Mouse (Mus musculus) forebrain, embryonic 13.5 days (tissue): ENCODE data around the gene Gadd45gip1. TPM values are rescaled to one million over a fixed set of nuclear protein-coding genes. Genes with fewer than 3 reads are reported as not detected.
A peak's percentile ranks its signal among the peaks of the same experiment; 100 is the strongest.

Source experiments
- ATAC-seq: fragments of 200-750 bp; cut with Nextera tagmentation; 2 replicates; pipeline ENCODE4 v1.8.0; 2017
- H3K27ac ChIP-seq: fragments of 300-500 bp; sonication (generic); 2 replicates; pipeline ENCODE4 v1.5.1; 2015; ENCODE audit warnings: inconsistent platforms, mild to moderate bottlenecking, moderate library complexity
- H3K27me3 ChIP-seq: fragments of 300-500 bp; sonication (generic); 2 replicates; pipeline ENCODE4 v1.6.1; 2015; ENCODE audit warnings: mild to moderate bottlenecking, inconsistent platforms
- H3K36me3 ChIP-seq: fragments of 300-500 bp; sonication (generic); 2 replicates; pipeline ENCODE4 v1.6.1; 2015; ENCODE audit warnings: mild to moderate bottlenecking, inconsistent platforms; ENCODE audit not compliant: poor library complexity, severe bottlenecking
- H3K4me1 ChIP-seq: fragments of 300-500 bp; sonication (generic); 2 replicates; pipeline ENCODE4 v1.6.1; 2015; ENCODE audit warnings: inconsistent platforms
- H3K4me2 ChIP-seq: fragments of 300-500 bp; sonication (generic); 2 replicates; pipeline ENCODE4 v1.6.1; 2015; ENCODE audit warnings: inconsistent platforms, mild to moderate bottlenecking, moderate library complexity
- H3K4me3 ChIP-seq: fragments of 300-500 bp; sonication (generic); 2 replicates; pipeline ENCODE4 v1.5.1; 2015; ENCODE audit warnings: mild to moderate bottlenecking, inconsistent platforms
- H3K9ac ChIP-seq: fragments of 300-500 bp; sonication (generic); 2 replicates; pipeline ENCODE4 v1.6.1; 2015; ENCODE audit warnings: mild to moderate bottlenecking, inconsistent platforms
- H3K9me3 ChIP-seq: fragments of 300-500 bp; sonication (generic); replicated peaks from 2 replicates; pipeline ENCODE4 v1.6.1; 2016; ENCODE audit warnings: inconsistent platforms
- WGBS: fragments of 180-500 bp; shearing (Covaris S2); methylation state at CpG from one replicate; pipeline ENCODE4 v1.1.7; 2015; 5-methylcytosine and 5-hydroxymethylcytosine counted together
- polyA plus RNA-seq: library from polyadenylated mRNA; unstranded; fragments of >200 nt; fragmentation: Nextera tagmentation; extraction: Ambion mirVana; gene quantifications from 2 replicates; pipeline ENCODE4 v1.2.1, GENCODE M21; 2015

The Gadd45gip1 gene
- polyA plus RNA-seq, 1 experiment from 2014 or later: 47.0 TPM

DNA sequence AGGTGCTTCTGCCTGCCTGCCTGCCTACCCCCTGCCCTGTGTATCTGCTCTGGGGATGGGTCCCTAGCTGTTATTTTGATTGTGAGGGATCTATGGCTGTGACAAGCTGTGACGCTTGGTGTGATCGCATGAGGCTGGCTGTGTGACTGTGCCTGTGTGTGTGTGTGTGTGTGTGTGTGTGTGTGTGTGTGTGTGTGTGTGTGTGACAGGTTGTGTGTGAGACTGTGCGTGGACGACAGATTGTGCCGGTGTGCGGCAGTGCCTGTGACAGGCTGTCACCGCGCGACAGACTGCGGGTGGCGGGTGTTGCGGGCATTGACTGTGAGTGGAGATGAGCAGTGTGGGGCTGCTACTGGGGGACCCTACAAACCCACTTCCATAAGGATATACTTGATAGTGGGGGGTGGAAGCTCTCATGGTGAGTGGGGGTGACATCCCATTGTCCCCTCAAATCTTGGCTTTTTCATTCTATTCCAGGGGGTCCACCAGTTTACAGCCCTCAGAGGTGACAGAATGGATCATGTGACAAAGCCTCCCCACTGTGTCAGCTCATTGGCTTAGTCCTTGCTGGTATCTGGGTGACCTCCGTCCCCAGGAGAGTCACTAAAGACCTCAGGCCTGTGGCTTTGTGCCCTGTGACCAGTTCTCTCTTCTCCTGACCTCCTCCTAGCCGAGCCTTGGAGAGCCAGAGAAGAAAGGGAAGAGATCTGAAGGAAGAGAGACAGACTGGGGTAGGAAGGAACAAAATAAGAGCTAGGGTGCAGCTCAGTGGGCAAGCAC is 43.6 kb upstream of the Gadd45gip1 start:
- peak overlapping the region; percentile 58 for H3K4me2 ChIP-seq

DNA sequence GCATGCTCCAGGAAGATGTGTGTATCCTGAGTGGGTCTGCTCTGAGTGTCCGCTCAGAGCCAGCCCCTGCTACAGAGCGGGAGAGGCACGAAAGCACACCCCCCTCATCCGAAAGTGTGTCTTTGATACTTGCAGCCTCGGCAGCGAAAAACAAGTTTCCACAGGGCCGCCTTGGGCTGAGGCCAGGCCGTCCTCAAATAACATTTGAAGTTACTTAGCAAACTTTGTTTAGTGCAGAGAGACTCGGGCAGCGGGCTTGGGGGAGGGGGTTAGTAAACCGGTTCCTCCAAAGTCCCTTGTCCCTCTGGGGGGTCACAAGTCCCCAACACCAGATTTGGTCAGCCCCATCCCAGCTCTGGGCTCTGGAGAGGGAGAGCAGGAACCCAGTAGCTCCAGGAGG is 42.4 kb upstream of the Gadd45gip1 start:
- peak overlapping the region; percentile 44 for H3K4me2 ChIP-seq
- H3K9ac ChIP-seq: peak overlapping the region; percentile 50
- 12% methylated on average over 11 of the region's 11 CpGs for WGBS
- peaks cover 89% of the 10 kb centered on the region for H3K27me3 ChIP-seq
- H3K4me1 ChIP-seq: peaks cover 91% of the 10 kb centered on the region
- H3K9me3 ChIP-seq: no peaks in the 10 kb centered on the region
- ATAC-seq: no peak
- peaks cover 3% of the 10 kb centered on the region; the same call in 1 of the 2 replicates for H3K36me3 ChIP-seq
- peak overlapping the region; percentile 3 for H3K4me3 ChIP-seq
- peak overlapping the region; percentile 83 for H3K27ac ChIP-seq

More for the DNA sequence above, 43.6 kb upstream of the Gadd45gip1 start:
- Histone ChIP-seq H3K36me3 (peaks cover 3% of the 10 kb centered on the region; the same call in 1 of the 2 replicates), H3K4me1 (peaks cover 85% of the 10 kb centered on the region), H3K4me3 (no peak overlapping the region), H3K9ac (peak overlapping the region; percentile 66), H3K27me3 (peaks cover 88% of the 10 kb centered on the region), H3K9me3 (no peaks in the 10 kb centered on the region), H3K27ac (peak overlapping the region; percentile 97)
- WGBS: 19% methylated on average over 13 of the region's 14 CpGs
- ATAC-seq: peak; percentile 54; the same call in 1 of the 2 replicates

DNA sequence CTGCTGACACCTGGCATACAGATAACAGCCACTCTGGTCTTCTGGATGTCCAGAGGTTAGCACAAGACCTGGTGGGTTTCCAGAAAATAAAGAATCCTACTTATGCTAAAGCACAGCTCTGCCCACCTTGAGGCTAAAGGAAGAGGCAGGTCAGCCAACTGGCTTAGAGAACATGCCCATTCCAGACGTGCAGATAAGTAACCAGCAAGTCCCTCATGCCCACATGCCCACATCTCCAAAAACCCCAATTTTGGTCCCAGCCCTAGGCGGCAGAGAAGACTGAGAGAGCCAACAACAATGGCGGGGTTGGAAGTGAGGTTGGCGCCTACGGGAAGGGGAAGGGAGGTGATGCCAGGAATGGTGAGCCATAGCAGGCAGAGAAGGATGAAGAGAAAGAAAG is 42.0 kb upstream of the Gadd45gip1 start:
- Histone ChIP-seq H3K9me3 (no peaks in the 10 kb centered on the region), H3K27ac (peak overlapping the region; percentile 83), H3K9ac (peak overlapping the region; percentile 50), H3K4me1 (peaks cover 92% of the 10 kb centered on the region), H3K4me3 (peak overlapping the region; percentile 3), H3K4me2 (peak overlapping the region; percentile 44), H3K27me3 (peaks cover 87% of the 10 kb centered on the region), H3K36me3 (peaks cover 3% of the 10 kb centered on the region; the same call in 1 of the 2 replicates)
- no peak for ATAC-seq
- WGBS: 36% methylated on average over 5 of the region's 5 CpGs

DNA sequence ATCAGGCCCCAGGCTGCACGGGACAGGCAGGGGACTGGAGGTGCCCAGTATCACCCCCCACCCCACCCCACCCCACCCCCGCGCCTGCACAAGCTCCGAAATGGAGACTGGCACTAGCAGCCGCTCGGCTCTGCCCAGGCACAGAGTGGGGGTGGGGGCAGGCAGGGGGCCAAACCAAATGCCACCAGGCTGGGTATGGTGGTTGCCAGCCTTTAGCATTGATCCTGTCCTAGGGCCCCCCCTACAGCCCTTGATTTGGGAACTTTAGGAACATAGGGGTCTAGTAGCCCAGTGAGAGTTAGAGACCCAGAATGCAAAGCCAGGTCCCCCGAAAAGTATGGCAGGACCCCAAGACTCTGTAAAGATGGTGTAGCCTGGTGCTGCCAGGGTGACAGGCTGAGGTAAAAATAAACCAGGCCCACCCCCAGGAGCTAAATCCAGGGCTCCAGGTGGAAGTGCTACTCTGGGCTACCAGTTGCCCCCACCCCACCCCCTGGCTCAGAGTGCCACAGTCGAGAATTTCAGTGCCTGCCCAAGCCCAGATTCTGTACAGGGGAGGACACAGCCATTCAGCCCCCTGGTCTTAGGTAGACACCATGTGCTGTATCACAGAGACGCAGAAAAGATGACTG is 41.4 kb upstream of the Gadd45gip1 start:
- peaks cover 81% of the 10 kb centered on the region for H3K27me3 ChIP-seq
- peak overlapping the region; percentile 44 for H3K4me2 ChIP-seq
- peak; percentile 5; the same call in 1 of the 2 replicates for ATAC-seq
- no peaks in the 10 kb centered on the region for H3K9me3 ChIP-seq
- H3K4me3 ChIP-seq: peak overlapping the region; percentile 9; the same call in 1 of the 2 replicates
- peak overlapping the region; percentile 57 for H3K9ac ChIP-seq
- peaks cover 3% of the 10 kb centered on the region; the same call in 1 of the 2 replicates for H3K36me3 ChIP-seq
- 60% methylated on average over 7 of the region's 9 CpGs for WGBS
- peaks cover 92% of the 10 kb centered on the region for H3K4me1 ChIP-seq
- peak overlapping the region; percentile 83 for H3K27ac ChIP-seq

DNA sequence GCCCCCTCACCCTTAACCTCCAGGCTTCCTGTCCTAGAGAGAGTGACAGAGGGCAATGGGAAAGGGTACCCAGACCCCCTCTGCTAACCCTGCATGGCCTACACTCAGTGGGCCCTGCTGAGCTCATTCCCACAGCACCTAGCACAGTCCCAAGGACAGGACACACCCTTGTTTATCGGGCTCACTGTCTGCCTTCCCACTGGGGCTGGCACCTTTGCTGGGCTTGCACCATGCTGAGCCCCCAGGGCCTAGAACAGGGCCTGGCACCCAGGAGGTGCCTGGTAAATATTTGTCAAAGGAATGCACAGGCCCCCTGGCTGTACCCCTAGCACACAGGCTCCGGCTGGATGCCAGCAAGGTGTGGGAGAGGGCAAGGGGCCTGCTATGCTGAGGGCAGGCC is 40.8 kb upstream of the Gadd45gip1 start:
- Histone ChIP-seq H3K27ac (peak overlapping the region; percentile 83), H3K4me1 (peaks cover 93% of the 10 kb centered on the region), H3K4me3 (0 out of 2 replicates have a peak overlapping the region, but pooled peaks have one; percentile 9), H3K4me2 (peak overlapping the region; percentile 44), H3K36me3 (peaks cover 3% of the 10 kb centered on the region; the same call in 1 of the 2 replicates), H3K9ac (peak overlapping the region; percentile 57), H3K27me3 (peaks cover 79% of the 10 kb centered on the region), H3K9me3 (no peaks in the 10 kb centered on the region)
- 65% methylated on average over 2 of the region's 2 CpGs for WGBS
- ATAC-seq: no peak

DNA sequence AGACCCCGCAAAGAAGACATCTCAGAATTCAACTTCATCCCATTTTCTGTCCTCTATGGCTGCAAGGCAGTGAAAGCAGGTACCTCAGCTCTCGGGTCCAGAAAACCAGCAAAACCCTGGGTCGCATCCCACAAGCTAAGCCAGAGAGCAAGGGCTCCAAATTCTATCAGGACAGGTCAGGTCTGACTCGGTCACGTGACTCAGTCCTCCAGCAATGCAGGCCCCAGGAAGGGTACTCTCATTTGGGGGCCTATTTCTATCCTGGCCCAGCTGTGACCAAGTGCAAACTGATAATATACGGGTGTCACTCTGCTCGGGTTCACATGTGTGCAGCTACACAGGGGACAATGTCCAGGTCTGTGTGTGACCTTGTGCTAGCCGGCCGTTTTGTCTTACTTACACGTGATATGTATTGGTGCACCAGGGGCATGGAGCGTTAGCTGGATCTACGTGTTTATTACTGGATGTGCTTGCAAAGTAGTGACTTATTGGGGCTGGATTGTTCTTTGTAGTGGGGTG is 38.8 kb upstream of the Gadd45gip1 start:
- Histone ChIP-seq H3K36me3 (peaks cover 7% of the 10 kb centered on the region; the same call in 1 of the 2 replicates), H3K4me1 (peaks cover 94% of the 10 kb centered on the region), H3K27ac (peak overlapping the region; percentile 98), H3K27me3 (peaks cover 77% of the 10 kb centered on the region), H3K4me3 (no peak overlapping the region), H3K9ac (no peak overlapping the region), H3K9me3 (no peaks in the 10 kb centered on the region), H3K4me2 (peak overlapping the region; percentile 53; the same call in 1 of the 2 replicates)
- no peak for ATAC-seq
- 66% methylated on average over 12 of the region's 12 CpGs for WGBS

DNA sequence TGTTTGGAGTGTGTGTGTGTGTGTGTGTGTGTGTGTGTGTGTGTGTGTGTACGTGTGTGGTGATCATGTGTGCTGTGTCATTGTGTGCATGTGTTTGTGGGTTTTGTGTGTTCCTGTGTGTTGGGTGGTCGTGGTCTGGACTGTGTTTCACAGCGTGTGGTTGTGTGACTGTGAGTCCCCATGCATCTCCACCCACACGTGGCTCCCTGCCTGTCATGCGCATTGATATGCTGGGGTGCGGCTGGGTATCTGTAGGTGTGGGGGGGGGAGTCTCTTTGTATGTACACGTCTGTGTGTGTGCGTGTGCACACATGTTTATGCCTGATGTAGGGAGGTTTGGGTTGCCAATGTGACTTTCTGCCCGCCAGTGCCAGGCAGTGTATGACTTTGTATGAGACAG is 38.2 kb upstream of the Gadd45gip1 start:
- no peak overlapping the region for H3K4me3 ChIP-seq
- no peak overlapping the region for H3K9ac ChIP-seq
- peak overlapping the region; percentile 98 for H3K27ac ChIP-seq
- H3K27me3 ChIP-seq: peaks cover 77% of the 10 kb centered on the region
- 0 out of 2 replicates have a peak, but pooled peaks cover 6% of the 10 kb centered on the region for H3K36me3 ChIP-seq
- H3K4me1 ChIP-seq: peaks cover 94% of the 10 kb centered on the region
- ATAC-seq: no peak
- WGBS: 76% methylated on average over 9 of the region's 9 CpGs
- peak overlapping the region; percentile 53 for H3K4me2 ChIP-seq
- no peaks in the 10 kb centered on the region for H3K9me3 ChIP-seq

DNA sequence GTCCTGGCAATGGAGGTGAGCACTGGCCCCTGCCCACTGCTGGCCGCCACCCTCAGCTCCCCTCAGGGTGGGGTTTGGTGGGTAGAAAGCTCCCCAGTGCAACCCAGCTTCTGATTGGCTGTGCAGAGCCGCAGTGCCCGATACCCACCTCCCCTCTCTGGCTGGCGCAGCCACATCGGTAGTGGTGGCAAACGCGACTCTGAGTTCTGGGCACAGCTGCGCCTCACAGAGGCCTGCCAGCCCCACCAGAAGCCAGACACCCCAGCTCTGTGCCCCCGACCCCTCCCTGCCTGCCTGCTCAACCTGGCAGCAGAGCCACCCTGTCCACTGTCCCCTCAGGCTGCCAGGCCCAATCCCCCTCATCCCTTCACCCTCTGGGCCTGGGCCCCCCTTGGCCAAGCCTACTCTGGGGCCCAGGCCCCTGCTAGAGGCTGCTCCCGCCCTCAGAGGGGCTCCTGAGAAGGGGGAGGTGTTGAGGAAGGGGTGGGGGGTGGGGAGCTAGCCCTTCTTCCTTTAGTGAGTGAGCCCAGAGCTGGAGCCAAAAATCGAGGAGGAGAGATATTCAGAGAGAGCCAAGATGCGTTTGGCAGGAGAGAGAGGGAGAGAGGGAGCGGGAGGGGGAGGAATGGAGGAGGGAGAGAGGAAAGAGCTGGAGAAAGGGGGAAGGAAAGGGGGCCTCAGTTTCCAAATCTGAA is 37.4 kb upstream of the Gadd45gip1 start:
- Histone ChIP-seq H3K9me3 (no peaks in the 10 kb centered on the region), H3K27ac (peak overlapping the region; percentile 98), H3K4me1 (peaks cover 94% of the 10 kb centered on the region), H3K27me3 (peaks cover 77% of the 10 kb centered on the region), H3K4me2 (peak overlapping the region; percentile 53), H3K36me3 (0 out of 2 replicates have a peak, but pooled peaks cover 6% of the 10 kb centered on the region), H3K4me3 (peak overlapping the region; percentile 12; the same call in 1 of the 2 replicates), H3K9ac (peak overlapping the region; percentile 59)
- ATAC-seq: peak; percentile 87
- 34% methylated on average over 13 of the region's 13 CpGs for WGBS

DNA sequence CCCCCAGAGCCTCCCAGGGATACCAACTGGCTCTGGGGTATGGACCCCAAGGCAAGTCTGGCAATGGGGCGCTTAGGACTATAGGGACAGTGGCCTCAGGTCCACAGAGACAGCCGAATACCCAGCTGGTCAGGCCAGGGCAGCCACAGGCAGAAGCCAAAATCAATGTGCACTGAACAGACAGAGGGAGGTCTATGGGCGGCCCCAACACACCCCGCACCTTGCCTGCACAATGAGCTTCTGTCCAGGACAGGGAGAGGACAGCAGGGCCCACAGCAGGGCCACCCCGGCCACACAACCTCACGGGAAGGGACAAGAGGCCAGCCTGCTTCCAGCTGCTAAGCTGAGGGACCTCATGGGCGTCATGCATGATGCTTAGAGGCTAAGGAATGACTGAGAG is 36.8 kb upstream of the Gadd45gip1 start:
- Histone ChIP-seq H3K9me3 (no peaks in the 10 kb centered on the region), H3K4me1 (peaks cover 94% of the 10 kb centered on the region), H3K36me3 (0 out of 2 replicates have a peak, but pooled peaks cover 6% of the 10 kb centered on the region), H3K9ac (peak overlapping the region; percentile 59), H3K27me3 (peaks cover 77% of the 10 kb centered on the region), H3K27ac (peak overlapping the region; percentile 98), H3K4me2 (peak overlapping the region; percentile 53), H3K4me3 (no peak overlapping the region)
- peak; percentile 11 for ATAC-seq
- WGBS: 35% methylated on average over 7 of the region's 7 CpGs

DNA sequence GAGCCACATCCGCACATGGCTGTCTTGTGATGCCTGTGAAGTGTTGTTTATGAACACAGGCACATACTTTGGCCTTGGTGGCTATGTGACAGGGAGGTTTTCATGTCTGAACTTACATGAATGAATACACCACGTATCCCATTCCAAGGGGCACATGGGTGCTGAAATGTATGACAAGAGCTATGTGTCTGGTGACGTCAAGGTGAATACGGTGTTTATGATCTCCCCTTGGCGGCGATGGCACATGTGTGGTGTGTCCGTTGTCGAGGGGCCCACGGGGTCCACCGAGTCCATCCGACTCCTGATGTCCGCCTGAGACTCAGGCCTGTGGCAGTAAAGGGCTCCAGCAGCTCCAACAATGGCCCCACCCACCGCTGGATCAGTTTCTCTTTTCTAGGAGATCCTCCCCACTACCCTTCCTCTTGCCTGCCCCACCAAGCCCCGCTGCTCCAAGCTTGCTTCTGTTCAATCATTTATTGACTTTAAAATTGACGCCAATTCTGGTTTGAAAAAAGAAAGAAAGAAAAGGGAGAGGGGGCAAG is 34.0 kb upstream of the Gadd45gip1 start:
- Histone ChIP-seq H3K9ac (peak overlapping the region; percentile 98), H3K4me2 (peak overlapping the region; percentile 78), H3K4me1 (peaks cover 84% of the 10 kb centered on the region), H3K4me3 (peak overlapping the region; percentile 81), H3K36me3 (0 out of 2 replicates have a peak, but pooled peaks cover 6% of the 10 kb centered on the region), H3K27ac (peak overlapping the region; percentile 86), H3K9me3 (no peaks in the 10 kb centered on the region), H3K27me3 (peaks cover 80% of the 10 kb centered on the region)
- no peak for ATAC-seq
- 72% methylated on average over 15 of the region's 15 CpGs for WGBS

DNA sequence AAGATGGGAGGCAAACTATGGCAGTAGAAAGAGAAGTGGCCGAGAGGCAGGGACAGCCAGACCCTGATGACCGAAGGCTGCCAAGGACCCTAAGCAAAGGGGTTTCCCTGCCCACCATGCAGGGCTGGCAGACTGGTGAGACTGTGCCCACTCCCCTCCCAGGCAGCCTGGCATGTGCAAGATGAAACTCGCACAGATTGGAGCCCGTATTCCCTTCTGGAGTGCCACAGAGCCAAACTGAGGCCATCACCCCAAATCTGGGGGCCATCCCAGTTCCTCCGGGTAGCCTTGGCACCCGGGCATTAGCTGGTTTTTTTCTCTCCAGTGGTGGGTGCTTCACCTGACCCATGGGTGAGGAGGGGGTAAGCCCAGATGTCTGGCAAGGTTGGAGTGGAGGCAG is 33.4 kb upstream of the Gadd45gip1 start:
- H3K9ac ChIP-seq: peak overlapping the region; percentile 98
- WGBS: 61% methylated on average over 6 of the region's 6 CpGs
- peaks cover 78% of the 10 kb centered on the region for H3K4me1 ChIP-seq

More for the DNA sequence above, 33.4 kb upstream of the Gadd45gip1 start:
- peaks cover 82% of the 10 kb centered on the region for H3K27me3 ChIP-seq
- H3K36me3 ChIP-seq: 0 out of 2 replicates have a peak, but pooled peaks cover 6% of the 10 kb centered on the region
- H3K27ac ChIP-seq: peak overlapping the region; percentile 86
- no peak for ATAC-seq
- no peaks in the 10 kb centered on the region for H3K9me3 ChIP-seq
- H3K4me3 ChIP-seq: peak overlapping the region; percentile 81
- peak overlapping the region; percentile 78 for H3K4me2 ChIP-seq
